Mouse (Mus musculus): ENCODE data around the gene Cpne7.
A peak's percentile ranks its signal among the peaks of the same experiment; 100 is the strongest.

The Cpne7 gene

DNA sequence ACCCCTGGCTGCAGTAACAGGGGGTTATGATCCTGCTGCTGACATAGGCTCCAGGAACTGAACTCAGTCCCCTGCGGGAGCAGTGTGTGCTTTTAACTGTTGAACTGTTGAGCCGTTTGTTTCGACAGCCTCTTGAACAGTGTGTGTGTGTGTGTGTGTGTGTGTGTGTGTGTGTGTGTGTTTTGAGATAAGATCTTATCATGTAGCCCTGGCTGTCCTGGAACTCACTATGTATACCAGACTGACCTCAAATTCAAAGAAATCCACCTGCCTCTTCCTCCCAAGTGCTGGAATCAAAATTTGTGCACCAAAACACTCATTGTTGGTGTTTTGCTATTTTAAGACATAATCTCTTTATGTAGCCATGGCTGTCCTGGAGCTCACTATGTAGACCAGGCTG lies 2.5 kb upstream of the Cpne7 start:
- DNase-seq (ENCODE audit: low spot score), result no peak

DNA sequence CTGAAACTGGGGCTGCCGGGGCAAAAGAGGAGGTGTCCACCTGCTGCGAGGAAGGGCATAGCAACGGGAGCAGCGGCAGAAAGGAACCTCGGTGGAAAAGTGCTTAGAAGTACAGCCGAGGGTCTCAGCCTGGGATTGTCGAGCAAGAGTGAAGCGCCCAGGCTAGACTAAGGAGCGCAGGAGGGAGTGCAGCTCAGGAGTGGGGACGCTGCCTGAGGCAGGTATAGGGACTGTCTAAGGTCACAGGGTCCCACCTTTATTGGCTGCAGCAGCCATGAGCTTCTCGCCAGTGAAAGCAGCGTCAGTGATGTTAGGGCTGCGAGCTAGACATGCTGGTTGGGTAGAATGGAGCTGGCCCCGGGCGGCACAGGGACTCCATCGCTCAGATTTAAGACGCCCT lies 570 bp downstream of the Cpne7 start:
- DNase-seq (ENCODE audit: low spot score), result no peak

DNA sequence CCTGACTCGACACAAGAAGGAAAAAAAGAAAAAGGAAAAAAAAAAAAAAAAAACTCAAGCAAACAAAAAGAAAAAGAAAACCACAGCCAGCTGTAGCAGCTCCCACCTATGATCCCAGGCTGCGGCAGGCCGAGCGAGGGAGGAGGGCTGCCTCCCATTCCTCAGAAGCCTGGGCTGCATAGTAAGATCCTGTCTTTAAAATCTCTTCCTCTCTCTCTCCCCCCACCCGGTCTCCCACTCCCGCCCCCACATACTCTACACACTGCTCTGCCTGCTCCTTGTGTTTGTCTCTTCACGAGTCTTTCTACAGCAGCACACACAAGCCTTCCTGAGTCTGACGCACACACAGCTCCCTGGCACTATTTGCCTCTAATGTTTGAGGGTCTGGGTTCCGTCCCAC lies 4.9 kb downstream of the Cpne7 start:
- no peak for DNase-seq (ENCODE audit: low spot score)

DNA sequence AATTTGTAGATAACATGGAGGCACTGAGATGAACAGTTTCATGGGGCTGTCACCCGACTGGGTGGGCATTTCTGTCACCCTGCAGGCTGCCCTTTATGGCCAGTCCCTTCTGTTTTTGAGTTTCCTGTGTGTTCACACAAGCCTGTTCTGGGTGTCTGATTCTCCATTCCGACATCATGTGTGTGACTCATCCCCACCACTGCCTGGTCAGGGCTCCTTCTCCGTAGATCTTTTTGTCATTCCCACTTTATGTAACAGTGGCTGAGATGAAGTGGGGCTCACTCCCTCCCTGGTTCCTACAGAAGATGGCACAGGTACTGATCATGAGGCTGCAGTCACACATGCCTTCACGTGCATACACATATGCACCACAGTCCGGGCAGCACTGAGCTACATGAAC lies 5.5 kb downstream of the Cpne7 start:
- DNase-seq (ENCODE audit: low spot score), result no peak

DNA sequence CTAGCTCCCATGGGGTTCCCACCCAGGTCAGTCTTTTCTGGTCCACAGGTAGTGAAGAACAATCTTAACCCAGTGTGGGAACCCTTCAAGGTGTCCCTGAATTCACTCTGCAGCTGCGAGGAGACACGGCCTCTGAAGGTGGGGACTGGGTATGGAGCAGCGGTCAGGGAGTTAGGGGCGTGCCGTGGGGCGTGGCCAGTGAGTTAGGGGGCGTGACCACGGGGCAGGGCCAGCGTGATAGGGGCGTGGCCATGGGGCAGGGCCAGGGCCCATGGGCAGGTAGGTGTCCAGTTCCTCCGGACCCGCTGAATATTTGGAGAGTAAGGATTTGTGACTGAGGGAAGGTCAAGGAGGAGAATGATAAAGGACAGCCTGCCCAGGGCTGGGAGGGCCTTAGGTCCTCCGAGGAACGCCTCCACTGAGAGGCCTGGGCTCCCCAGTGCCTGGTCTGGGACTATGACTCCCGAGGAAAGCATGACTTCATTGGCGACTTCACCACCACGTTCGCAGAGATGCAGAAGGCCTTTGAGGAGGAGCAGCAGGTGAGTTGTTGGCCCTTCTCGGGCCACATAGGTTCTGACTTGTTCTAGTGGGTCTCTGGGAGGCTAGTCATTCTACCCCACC lies 9.1 kb downstream of the Cpne7 start:
- DNase-seq (ENCODE audit: low spot score), result peak; percentile 62

DNA sequence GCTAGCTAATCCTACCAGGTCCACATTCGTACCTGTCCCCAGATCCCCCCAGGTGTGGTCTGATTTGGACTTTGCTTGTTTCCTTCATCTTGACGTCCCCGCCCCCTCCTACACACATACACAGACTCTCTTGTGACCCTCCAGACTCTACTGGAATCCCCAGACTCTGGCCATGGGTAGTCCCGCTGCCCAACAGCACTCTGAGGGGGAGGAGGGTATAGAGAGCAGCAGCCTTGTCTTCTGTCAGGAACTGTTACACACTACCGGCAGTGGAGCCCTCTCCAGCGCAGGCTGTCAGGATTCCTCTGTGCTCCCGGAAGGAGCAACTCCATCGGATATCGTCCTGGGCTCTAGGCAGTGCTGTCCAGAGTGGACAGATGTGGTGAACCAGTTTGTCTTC lies 13.9 kb downstream of the Cpne7 start:
- no peak for DNase-seq (ENCODE audit: low spot score)

DNA sequence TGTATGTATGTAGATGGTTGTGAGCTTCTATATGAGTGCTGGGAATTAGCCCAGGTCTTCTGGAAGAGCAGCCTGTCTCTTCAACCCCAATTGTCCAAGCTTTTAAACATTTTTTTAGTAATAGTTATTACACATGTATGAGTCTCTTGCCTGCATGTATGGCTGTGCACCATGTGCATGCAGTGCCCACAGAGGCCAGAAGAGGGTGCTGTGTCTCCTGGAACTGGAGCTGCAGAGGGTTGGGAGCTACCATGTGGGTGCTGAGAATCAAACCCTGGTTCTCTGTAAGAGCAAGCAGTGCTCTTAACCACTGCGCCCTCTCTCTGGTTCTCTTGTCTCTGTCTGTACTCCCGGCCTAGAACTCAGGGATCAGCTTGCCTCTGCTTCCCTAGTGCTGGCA lies 15.8 kb downstream of the Cpne7 start:
- DNase-seq (ENCODE audit: low spot score), result no peak

DNA sequence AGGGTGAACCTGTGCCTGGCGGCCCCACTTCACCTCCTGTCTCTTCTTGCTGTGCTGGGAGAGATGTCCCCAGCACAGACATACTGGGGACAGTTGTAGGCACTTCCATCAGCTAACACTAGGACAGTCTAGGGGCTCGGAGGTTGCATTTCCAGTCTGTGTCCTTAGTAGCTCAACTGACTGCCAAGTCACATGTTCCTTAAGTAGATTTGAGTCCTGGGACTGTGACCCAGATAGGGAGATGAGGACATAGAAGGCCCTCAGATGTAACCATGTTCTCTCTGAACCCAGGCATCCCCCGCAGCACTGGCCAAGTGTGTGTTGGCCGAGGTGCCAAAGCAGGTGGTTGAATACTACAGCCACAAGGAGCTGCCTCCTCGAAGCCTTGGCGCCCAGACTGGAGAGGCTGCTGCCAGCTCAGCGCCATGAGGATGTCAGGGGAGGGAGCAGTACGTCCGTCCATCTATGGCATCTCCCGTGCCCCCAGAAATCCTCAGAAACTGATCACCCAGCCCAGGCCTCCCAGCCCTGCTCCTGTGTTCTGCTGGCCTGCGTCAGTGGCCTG lies 17.1 kb downstream of the Cpne7 start:
- no peak for DNase-seq (ENCODE audit: low spot score)

DNA sequence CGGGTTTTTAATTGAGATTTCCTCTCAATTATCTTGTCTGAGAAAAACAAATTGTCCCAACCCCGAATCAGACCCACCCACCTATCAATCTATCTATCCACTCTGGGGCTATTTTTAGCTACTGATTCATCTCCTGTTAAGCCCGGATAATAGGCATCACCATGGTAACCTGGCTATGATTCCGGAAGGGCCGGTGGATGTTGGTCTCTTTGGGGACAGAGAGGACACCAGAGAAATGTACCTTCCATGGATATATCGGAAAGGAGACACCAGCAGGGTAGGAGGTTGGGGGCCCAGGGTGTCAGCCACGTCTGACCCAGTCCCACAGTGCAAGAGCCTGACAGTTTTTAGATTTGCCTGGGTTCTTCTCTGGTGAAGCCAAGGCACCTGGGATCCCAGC lies 18.2 kb downstream of the Cpne7 start:
- DNase-seq (ENCODE audit: low spot score), result no peak

DNA sequence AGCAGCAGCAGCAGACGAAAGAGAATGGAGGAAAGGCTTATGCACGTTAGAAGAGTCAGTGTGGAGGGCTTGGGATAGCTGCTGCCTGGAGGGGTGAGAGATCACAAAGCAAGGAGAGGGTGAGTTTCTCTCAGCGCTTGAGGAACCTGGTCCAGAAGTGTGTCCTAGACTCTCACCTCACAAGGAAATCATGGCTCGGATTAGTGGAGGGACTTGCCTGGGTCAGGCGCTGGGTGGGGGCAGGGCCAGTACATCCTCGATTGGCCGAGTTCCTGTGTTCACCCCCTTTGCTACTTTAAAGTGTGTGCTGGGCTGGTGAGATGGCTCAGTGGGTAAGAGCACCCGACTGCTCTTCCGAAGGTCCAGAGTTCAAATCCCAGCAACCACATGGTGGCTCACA lies 18.6 kb downstream of the Cpne7 start:
- no peak for DNase-seq (ENCODE audit: low spot score)

DNA sequence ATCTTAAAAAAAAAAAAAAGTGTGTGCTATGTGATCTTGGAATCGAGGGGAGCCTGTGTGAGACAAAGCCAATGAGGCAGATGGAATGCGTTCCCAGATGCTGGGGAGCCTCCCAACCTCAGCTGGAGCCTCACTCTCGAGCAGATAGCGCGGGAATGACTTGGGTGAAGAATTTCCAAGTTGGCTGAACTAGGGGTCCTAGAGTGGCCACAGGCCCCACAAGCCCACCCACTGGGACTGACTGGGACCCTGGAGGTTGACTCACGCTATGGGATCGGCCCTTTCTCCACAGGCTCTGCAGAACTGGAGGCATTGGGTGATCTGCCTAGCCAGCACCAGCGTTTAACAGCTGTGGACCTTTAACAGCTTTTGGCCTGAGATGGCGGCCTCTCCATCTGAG lies 19.1 kb downstream of the Cpne7 start:
- DNase-seq (ENCODE audit: low spot score), result no peak

DNA sequence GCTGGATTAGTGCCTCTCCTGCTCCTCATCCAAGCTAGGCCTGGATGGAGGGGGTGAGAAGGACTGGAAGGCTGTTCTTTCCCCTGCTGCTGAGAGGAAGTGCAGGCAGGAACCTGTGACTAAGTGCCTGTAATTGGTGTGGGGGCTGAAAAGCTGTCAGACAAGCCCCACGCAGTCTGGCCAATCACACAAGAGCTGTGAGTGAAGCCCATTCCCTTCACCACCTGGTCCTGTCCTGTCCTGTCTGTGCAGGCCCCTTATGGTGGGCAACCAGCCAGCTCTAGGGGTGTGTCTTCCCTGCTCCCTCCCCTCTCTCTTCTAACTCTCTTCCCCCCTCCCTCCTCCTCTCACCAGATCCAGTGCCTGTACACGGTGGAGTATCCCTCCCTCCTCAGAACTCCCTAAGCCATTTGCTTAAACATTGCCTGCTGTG lies 20.5 kb downstream of the Cpne7 start:
- DNase-seq (ENCODE audit: low spot score), result no peak

DNA sequence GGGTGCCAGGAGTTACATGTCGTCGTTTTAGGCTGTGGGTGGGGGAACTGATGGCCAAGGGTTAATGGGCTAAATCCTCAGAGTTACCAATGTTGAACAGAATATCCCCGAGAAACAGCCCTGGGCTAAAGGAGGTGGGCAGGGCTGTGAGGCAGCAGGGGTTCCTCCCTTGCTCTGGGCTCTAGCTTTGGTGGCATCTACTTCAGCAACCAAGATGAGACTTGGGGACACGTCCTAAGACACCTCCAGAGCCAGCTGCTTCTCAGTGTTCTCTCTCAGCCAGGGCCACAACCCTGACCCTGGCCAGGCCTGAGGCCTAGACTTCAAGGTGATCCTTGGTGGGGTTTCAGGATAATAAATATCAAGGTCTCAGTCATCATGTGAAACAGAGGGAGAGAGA lies 21.6 kb downstream of the Cpne7 start:
- DNase-seq (ENCODE audit: low spot score), result no peak

DNA sequence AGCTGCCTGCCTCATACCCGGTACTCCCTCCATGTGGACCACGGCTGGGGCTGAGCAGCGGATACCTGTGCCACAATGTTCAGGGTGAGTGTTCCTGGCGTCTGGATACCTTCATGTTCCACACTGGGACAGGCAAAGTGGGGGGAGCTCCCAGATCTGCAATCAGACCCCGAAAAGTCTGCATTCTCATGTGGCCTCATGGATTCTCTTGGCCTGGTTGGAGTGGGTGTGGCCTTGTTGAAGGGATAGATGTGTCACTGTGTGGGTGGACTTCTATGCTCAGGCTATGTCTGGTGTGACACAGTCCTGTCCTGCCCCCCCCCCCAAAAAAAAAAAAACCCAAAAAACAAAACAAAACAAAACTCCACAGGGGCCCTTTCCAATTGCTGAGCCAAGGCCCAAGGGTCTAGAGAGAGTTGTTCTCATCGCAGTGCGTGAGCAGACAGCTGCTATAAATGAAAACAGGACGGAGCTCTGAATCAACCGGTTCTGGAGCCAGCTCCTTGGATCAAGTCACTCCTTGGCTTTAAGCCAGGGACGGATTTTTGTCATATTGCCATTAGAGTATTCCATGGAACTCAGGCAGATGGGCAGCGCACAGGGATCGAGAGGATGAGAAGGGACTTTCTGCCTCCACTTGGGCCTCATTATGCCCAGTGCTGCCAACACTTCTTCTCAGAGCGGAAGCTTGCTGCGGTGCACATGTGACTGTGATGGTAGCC lies 24.7 kb downstream of the Cpne7 start:
- peak; percentile 86 for DNase-seq (ENCODE audit: low spot score)

DNA sequence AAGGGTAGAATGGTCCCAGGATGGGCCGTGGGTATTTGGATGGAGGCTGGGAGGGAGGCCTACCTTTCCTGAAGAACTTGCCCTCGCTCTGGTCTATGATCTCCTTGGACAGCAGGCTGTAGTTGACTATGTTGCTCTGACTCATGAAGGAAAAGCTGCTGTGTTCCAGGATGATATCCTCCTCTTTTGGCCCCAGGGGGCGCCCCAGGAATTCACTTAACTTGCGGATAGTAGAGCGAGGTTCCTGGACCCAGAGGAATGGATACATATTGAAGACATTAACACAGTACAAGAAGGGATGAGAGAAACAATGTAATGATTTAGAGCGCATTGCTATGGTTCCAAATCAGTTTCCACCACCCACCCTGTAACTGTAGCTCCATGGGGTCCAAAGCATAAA lies 28.1 kb downstream of the Cpne7 start:
- peak; percentile 55 for DNase-seq (ENCODE audit: low spot score)

DNA sequence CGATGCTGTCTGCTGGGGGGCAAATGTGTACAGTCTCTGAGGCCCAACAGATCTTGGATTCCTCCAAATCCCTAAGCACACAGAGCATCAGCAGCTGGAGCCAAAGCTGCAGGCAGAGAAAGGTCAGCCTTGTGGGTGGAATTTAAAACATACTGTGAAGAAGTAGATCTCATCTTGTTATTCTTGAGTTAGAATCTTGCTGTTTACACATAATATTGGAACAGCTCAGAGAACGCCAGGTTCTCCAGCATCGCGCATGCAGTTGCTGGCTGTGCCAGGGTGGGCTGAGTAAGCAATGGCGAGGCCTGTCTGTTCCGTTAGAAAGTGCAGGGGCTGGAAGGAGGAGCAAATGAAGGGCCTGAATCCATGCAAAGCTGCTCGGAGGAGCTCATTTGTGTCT lies 29.2 kb downstream of the Cpne7 start:
- no peak for DNase-seq (ENCODE audit: low spot score)

DNA sequence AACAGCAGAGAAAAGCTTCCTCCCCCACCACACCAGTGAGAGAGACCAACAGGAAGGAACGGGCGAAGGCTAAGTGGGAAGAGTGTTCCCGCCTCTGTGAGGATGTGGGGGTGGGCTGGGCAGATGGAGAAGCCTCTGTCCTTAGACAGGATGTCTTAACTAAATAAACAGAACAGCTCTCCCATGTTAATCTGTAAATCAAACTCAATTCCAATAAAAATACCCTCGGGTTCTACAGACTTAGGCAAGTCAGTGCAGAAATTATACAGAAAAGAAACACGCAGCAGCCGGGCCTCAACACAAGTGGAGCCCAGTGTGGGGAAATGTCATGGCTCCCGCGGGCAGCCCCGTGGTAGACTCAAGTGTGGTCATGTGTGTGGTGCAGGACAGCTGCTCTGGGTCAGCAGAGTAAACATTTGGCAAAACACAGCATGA lies 33.6 kb downstream of the Cpne7 start:
- DNase-seq (ENCODE audit: low spot score), result peak; percentile 59

DNA sequence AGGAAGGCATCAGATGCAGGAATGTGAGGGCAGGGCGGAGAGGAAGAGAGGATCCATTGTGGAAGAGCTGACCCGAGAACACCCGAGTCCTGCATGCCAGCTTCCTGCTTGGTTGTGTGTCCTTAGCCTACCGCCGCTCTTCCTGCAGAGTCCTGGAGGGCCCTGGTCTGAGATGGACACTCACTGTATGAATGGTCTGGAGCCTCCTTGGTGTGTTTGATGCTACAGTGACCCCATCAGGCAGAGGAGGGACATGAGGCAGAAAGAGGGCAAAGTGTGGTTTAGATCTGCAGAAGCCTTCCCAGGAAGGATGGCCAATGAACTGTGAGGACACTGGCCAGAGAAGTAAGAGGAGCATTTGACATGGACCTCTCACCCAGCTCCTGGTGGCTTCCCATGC lies 38.0 kb downstream of the Cpne7 start:
- DNase-seq (ENCODE audit: low spot score), result peak; percentile 55

DNA sequence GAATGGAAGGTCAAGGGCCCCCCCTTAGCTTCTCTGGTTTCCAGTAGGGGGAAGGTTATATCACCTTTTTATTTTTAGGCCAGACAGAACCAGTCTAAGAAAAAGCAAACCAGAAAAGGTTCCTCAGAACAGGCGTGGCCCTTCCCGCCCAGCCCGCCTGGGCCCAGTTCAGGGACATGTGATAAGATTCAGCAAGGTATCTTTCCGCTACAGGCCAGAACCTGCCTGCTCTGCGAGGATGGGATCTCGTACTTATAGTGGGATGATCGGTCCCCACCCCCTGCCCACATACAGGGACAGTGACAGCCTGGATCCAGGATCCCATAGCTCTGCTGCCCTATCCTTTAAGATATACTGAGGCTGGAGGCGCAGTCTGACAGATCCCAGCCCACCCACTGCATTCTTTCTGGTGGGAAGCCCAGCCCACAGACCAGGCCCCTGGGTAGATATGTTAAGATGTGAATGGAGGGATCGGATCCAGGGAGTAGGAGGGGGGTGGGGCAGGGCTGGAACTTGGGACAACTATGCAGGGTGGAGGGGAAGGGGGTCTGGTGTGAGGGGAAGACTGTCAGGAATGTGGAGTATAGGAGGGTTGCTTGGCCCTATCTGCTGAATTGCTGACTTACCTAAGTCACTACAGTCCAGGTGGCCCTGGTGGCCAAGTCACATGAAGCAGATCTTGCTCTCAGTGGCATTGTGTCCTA lies 39.0 kb downstream of the Cpne7 start:
- no peak for DNase-seq (ENCODE audit: low spot score)

DNA sequence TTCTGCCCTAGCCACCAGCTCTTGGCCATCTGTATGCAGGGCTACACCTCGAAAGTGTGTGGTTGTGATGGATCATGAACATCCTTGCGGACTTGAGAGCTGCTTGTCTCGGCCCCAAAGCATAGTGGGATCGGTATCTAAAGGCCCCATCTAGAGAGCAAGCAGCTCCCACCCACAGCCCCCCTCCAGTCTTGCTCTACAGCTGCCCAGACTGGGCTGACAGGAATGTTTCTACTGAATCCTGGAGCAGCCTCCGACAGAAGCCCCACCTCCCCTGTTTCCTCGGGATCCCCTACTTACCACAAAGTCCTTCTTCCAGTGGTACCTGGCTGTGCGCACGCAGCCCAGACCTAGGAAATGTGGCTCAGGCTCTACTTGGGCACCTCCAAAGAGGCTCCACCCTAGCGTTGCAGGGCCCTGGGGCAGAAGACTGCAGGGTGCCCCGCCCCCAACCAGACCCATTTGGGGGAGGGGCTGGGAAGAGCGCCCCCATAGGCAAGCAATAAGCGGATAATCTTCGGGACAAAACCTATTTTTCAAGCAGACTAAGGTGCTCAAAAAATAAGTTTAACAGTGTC lies 40.8 kb downstream of the Cpne7 start, which contains the start of gene Sult5a1:
Gene Sult5a1 (minus strand): TSS at position 428 of the 578 bp plus-strand sequence.
- no peak for DNase-seq (ENCODE audit: low spot score)

DNA sequence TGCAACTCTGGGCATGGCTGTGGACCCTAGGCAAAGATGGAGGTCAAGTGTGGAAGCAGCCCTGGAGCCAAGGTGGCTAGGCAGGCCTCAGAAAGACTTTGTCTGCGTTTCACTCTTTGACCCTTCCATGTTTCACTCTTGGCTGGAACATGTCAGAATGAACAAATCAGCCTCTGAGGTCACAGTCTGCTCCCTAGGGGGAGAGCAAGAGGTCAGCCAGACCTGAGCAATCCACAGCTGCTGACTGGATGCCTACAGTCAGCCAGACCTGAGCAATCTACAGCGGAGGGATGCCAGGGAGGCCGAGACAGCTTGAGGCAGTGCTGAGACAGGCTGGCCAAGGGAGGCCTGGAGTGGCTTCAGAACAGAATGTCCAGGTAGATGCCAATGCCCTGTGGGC lies 64.2 kb downstream of the Cpne7 start:
- DNase-seq (ENCODE audit: low spot score), result peak; percentile 28
